Mouse (Mus musculus) gastrocnemius, postnatal 25 days (tissue): Measurements from ENCODE around the gene Ankrd22. TPM values are rescaled to one million over a fixed set of nuclear protein-coding genes. Genes with fewer than 3 reads are reported as not detected.

Source experiments
- DNase-seq: peaks from one replicate; pipeline ENCODE4 v3.0.0; 2022
- total RNA-seq, 2 experiments: library from RNA; stranded (reverse); gene quantifications; 1 replicate in 1 of 2; 2 replicates in 1 of 2; pipeline ENCODE4 v1.2.3; 2021

Ankrd22 gene
- total RNA-seq, 2 experiments from 2014 or later: not detected

GRCm38 (mm10) chr19:34181234-34181633, 15.4 kb upstream of the Ankrd22 start:
- no peak for DNase-seq

- DNase-seq: no peak
Observed at GRCm38 (mm10) chr19:34180316-34180715, 14.5 kb upstream of the Ankrd22 start.

GRCm38 (mm10) chr19:34179136-34179535, 13.3 kb upstream of the Ankrd22 start:
- DNase-seq: no peak

GRCm38 (mm10) chr19:34174004-34174403, 8.2 kb upstream of the Ankrd22 start:
- no peak for DNase-seq

- no peak for DNase-seq
Observed at GRCm38 (mm10) chr19:34171167-34171566, 5.3 kb upstream of the Ankrd22 start.

GRCm38 (mm10) chr19:34169121-34169520, 3.3 kb upstream of the Ankrd22 start:
- no peak for DNase-seq

- no peak for DNase-seq
Observed at GRCm38 (mm10) chr19:34167896-34168661, 2.2 kb upstream of the Ankrd22 start.

DNA sequence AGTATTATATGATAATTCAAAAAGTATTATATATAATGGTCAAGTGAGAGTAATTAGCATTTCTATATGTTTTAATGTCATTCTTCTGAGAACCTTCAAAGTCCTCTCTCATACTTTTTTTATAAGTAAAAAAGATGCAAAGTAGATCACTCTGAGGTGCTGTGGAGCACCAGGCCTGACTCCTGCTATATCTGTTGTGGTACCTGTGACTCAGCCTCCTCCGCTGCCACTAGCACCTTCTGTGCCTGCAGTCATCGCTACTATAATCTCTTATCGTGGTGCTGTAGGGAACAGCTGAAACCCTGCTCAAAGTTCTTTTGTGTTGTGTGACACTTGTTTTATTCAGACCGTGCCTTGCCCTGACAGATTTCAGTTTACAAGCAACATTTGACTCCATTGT, 533 bp upstream of the Ankrd22 start:
- no peak for DNase-seq

DNA sequence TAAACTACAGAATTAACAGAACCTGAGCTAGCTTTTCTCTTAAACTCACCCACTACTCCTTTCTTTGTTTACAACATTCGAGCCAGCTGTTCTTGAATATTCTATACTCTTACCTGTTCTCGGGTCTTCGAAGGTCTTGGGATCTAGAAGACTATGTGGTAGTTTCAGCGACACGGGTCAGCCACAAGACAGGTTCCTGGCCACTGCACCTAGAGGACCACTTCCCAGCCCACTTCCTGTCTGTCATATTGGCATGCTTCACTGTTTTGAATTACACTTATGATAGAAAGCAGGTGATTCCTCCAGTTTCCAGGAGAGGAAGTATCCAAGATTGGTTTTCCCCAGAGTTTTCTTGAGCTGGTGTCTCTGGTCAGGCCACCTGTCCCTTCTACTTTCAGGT, 3.2 kb downstream of the Ankrd22 start:
- no peak for DNase-seq

DNA sequence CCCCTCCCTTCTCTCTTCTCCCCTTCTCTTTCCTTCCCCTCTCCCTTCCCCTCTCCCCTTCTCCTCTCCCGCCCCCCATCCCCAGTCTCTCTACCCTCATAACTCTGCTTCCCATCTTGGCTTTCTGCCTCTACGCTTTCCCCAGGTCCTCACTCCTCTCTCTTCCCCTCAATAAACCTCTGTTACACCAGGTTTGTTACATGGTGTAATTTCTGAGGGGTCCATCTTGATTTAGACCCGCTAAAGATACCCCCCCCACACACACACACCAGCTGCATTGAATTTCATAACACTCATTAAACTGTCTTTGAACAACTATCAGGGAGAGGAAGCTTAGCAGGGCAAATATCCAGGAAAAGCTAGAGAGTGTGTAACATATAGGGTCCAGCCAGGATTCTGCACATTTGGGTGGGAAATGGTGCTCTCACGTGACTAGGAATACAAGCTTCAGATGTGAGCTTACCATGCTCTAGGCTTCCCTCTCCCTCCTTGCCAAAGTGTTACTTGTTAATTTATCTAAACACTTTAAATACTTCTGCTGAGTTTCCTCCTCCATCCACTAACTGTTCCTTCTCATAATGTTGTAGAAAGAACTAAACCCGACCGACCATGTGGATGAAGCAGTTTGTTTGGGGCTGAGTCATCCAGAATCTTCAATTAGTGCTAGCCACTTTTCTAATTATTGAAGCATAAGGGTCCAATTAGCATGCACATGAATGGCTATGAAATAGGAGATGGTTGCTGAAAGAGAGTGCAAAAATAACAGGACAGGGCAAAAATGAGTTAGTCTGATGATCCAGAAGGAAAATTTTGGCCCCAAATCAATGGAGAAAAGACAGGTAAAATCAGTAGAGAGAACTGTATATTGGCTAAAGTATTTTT, 12.3 kb downstream of the Ankrd22 start:
- no peak for DNase-seq

GRCm38 (mm10) chr19:34151909-34152308, 13.9 kb downstream of the Ankrd22 start:
- no peak for DNase-seq

DNA sequence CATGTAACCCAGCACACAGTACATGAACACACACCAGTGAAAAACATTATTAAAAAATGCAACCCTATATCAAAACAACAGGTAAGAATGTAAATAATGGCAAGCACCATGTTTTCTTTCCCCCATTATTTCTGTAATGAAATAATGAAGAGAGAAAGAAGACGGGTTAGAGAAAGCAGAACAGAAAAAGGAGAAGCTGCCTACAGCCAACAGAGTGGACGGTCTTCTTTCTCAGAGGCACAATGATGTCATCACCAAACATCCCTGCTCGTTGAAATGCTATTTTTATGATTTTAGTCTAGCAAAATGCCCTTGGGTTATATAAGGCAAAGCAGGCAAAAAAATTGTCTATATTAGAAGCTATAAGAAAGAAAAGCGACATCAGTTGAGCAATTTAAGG, 17.4 kb downstream of the Ankrd22 start:
- no peak for DNase-seq

- DNase-seq: no peak
Observed at GRCm38 (mm10) chr19:34139431-34140046, 26.3 kb downstream of the Ankrd22 start.

DNA sequence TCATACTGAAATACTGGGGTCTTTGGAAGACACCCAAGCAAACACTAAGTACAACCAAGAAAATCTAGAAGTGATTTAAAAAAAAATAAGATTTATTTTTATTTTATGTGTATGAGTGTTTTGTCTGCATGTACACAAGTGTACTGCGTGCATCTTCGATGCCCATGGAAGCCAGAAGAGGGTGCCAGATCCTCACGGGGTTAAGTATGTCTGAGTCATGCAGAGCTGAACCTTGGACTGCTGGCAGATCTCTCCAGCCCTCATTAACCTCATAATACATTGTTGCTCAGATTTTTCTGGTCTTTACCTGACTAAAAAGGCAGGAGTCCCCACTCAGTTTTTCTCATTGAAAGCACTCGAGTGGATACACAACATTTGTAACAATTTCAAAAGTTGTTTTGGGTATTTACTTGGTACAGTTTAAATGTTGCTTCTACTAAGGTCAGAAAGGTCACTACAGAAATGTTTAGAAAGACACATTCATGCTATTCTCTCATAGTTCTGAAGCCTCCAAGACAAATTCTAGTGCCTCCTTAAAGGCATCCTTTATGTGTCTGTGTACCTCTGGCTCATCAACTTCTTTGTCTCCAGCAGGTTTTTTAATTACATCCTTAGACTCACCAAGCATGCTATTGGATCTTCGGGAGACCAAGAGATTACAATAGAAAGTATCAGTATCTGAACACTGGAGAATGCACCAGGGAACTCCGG, 27.0 kb downstream of the Ankrd22 start:
- no peak for DNase-seq

DNA sequence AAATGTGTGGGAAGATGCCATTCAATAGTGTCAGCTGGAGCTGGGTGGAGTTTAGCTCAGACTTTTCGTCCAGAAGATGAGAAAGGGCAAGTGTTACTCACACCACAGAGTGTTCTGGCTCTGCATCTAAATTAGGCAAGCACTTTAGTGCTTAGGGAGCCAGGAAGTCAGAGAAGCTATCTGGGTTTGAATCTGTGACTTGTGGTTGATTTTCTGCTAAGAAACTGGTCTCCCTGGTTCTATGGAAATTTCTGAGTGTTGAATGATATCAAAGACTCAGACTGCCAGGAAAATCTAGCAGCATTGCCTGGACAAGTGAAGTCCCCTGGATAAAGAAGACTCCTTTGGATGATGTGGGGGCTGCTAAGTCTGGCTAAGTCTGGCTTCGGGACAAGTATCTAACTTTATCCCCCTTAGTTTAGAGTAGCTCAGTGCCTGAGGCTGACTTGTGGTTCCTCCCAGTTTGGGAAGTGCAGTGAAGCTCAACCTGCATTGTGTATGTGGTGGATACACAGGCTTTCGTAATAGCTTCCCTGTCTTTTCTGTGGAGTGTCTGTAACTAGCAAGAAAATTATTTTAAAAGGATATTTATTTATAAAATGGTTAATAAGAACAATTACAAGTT, 45.6 kb downstream of the Ankrd22 start:
- DNase-seq: no peak

GRCm38 (mm10) chr19:34119653-34120052, 46.2 kb downstream of the Ankrd22 start:
- DNase-seq: no peak

DNA sequence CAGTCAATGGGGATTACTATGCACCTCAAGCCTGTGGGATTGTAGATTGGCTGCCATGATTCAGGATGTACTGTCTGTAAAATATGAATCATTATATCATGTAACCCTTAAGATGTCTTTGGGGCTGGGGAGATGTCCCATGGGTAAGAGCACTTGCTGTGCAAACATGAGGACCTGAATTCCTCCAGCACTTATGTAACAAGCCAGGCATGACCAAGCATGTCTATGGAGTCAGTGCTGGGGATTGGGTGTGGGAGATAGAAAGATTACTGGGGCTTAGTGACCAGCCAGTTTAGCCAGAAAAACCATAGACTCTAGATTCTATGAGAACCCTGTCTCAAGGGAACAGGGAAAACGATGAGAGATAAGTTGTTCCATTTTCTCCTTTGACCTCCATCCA, 46.8 kb downstream of the Ankrd22 start:
- DNase-seq: no peak

GRCm38 (mm10) chr19:34104841-34105240, 61.0 kb downstream of the Ankrd22 start:
- no peak for DNase-seq

DNA sequence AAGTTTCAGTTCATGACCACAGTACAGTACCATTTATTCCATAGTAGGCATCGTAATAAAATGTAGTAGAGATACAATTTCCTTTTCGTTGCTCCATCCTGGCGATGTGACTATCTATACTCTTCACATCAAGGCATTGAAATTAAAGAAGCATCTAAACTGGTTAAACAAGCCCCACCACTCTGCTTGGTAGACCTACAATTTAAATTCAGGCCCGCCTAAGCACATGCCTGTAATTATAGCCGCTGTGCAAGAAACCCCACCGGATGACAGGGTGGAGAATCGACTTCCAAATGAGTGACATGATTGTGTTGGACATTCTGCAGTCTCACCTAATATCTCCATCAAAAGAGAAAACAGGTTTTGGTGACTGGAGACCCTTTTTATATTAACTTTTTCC, 64.0 kb downstream of the Ankrd22 start:
- DNase-seq: no peak

DNA sequence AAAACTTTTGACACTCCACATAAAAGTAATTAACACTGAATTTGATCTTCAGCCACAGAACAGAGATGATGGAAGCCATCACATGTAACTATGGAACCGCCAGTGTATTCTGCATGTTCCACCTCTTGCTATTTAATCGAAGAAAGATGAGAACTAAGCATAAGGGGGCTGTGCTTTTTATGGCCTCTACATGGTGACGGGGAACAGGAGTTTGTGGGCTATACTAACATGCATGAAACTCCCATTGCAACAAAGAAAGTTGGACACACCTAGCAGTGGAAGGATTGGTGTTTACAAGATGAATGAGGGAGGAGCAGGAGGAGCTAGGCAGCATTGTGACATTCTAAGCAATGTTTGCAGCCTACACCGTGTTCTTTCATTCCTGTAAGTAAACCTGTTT, 65.2 kb downstream of the Ankrd22 start, which contains the start of gene Lipm:
Gene Lipm (plus strand): TSS at position 301 of the 400 bp plus-strand sequence.
- no peak for DNase-seq

- DNase-seq: no peak
Observed at GRCm38 (mm10) chr19:34096228-34096627, 69.6 kb downstream of the Ankrd22 start.

- DNase-seq: no peak
Observed at GRCm38 (mm10) chr19:34095381-34095780, 70.5 kb downstream of the Ankrd22 start.
